ENCODE assay signal across 17 mouse cellular contexts in genomic region chr3:108227521-108227920, GRCm38 (mm10). TPM values are rescaled to one million over a fixed set of nuclear protein-coding genes. Genes with fewer than 3 reads are reported as not detected.
DNase-seq lines count a peak whose midpoint lies in the region; ATAC-seq and TF ChIP-seq lines count a peak whose summit lies in the region.
"Had no signal": no experiment of that assay in that cellular context is flagged by ENCODE, and none has a peak within 500 bp of the region (broad histone marks: within the 10 kb centered on the region; RNA-seq: fewer than 3 reads in every experiment).

No protein-coding gene starts in this region.

- TF ChIP-seq CTCF in kidney, adult 2 months (conservative IDR thresholded peaks at IDR 0.05; ENCODE audit: insufficient read depth, insufficient read length, low read depth, low read length) = no peak

- peak; percentile 21 for DNase-seq in forebrain, embryonic 11.5 days (ENCODE audit: low spot score)
- peak; percentile 88 for DNase-seq in kidney, adult 2 months
- DNase-seq in kidney, adult 18-20 months = no peak
- no peak for DNase-seq in midbrain, embryonic 10.5 days (ENCODE audit: low spot score)
- no peak for DNase-seq in forebrain, embryonic 14.5 days (ENCODE audit: low spot score)
- DNase-seq in embryo, embryonic 11 days = no peak
- DNase-seq: adrenal gland, postnatal 36 days; cerebellum, postnatal 10 days; gastrocnemius, postnatal 25 days; heart, postnatal 14 days; lung, postnatal 36 days had no signal

- ATAC-seq in forebrain, embryonic 11.5 days (replicated peaks; ENCODE audit: low FRiP score) = no peak
- ATAC-seq in forebrain, embryonic 15.5 days (replicated peaks) = no peak
- ATAC-seq in midbrain, embryonic 16.5 days = no peak
- ATAC-seq in forebrain, embryonic 14.5 days = no peak
- ATAC-seq: hindbrain, postnatal 0 days had no signal

- no peaks in the 10 kb centered on the region for H3K36me3 ChIP-seq in forebrain, embryonic 11.5 days (ENCODE audit: control insufficient read depth, insufficient read depth, low read length)
- H3K36me3 ChIP-seq in forebrain, embryonic 15.5 days = no peaks in the 10 kb centered on the region
- H3K36me3 ChIP-seq in kidney, adult 2 months (ENCODE audit: control insufficient read depth, insufficient read depth, low read length) = no peaks in the 10 kb centered on the region
- H3K36me3 ChIP-seq in midbrain, embryonic 10.5 days = no peaks in the 10 kb centered on the region
- no peaks in the 10 kb centered on the region for H3K36me3 ChIP-seq in midbrain, embryonic 16.5 days (ENCODE audit: control insufficient read depth, insufficient read depth, low read length)
- H3K36me3 ChIP-seq in forebrain, embryonic 14.5 days (ENCODE audit: control insufficient read depth, insufficient read depth, low read length) = no peaks in the 10 kb centered on the region
- H3K36me3 ChIP-seq: liver, embryonic 15.5 days; neural tube, embryonic 15.5 days had no signal

- no peak overlapping the region for H3K9ac ChIP-seq in forebrain, embryonic 11.5 days (ENCODE audit: low read length)
- H3K9ac ChIP-seq in forebrain, embryonic 15.5 days (replicated peaks) = no peak overlapping the region
- no peak overlapping the region for H3K9ac ChIP-seq in midbrain, embryonic 16.5 days (ENCODE audit: low read depth, low read length)
- no peak overlapping the region for H3K9ac ChIP-seq in forebrain, embryonic 14.5 days (ENCODE audit: low read length)
- H3K9ac ChIP-seq: liver, embryonic 15.5 days; neural tube, embryonic 15.5 days had no signal

- H3K4me3 ChIP-seq in forebrain, embryonic 11.5 days (ENCODE audit: low read depth, low read length) = no peak overlapping the region; the same call in 1 of the 2 replicates
- no peak overlapping the region for H3K4me3 ChIP-seq in forebrain, embryonic 15.5 days
- H3K4me3 ChIP-seq in kidney, adult 2 months (ENCODE audit: insufficient read depth, low read depth, low read length) = peak overlapping the region; percentile 66
- H3K4me3 ChIP-seq in midbrain, embryonic 10.5 days = peak overlapping the region; percentile 60; the same call in 1 of the 2 replicates
- H3K4me3 ChIP-seq in midbrain, embryonic 16.5 days (ENCODE audit: low read depth, low read length) = no peak overlapping the region
- 0 out of 2 replicates have a peak overlapping the region, but pooled peaks have one; percentile 40 for H3K4me3 ChIP-seq in forebrain, embryonic 14.5 days (ENCODE audit: low read depth, low read length)

- no peaks in the 10 kb centered on the region for H3K9me3 ChIP-seq in forebrain, embryonic 11.5 days (ENCODE audit: control insufficient read depth, low read length)
- no peaks in the 10 kb centered on the region for H3K9me3 ChIP-seq in forebrain, embryonic 15.5 days
- no peaks in the 10 kb centered on the region for H3K9me3 ChIP-seq in midbrain, embryonic 10.5 days (replicated peaks)
- H3K9me3 ChIP-seq in midbrain, embryonic 16.5 days (replicated peaks; ENCODE audit: control insufficient read depth, low read length, poor library complexity, severe bottlenecking) = no peaks in the 10 kb centered on the region
- H3K9me3 ChIP-seq in forebrain, embryonic 14.5 days (replicated peaks; ENCODE audit: control insufficient read depth, low read length) = no peaks in the 10 kb centered on the region
- H3K9me3 ChIP-seq: liver, embryonic 15.5 days; neural tube, embryonic 15.5 days had no signal

- peak overlapping the region; percentile 61; the same call in 1 of the 2 replicates for H3K4me2 ChIP-seq in forebrain, embryonic 11.5 days (ENCODE audit: low read depth, low read length, severe bottlenecking)
- no peak overlapping the region for H3K4me2 ChIP-seq in forebrain, embryonic 15.5 days (replicated peaks)
- H3K4me2 ChIP-seq in midbrain, embryonic 16.5 days (ENCODE audit: low read length) = no peak overlapping the region
- H3K4me2 ChIP-seq in forebrain, embryonic 14.5 days (ENCODE audit: low read length) = peak overlapping the region; percentile 71; the same call in 1 of the 2 replicates

- no peak for TF ChIP-seq POLR2A in kidney, adult 2 months (IDR thresholded peaks at IDR 0.05; ENCODE audit: low read depth, low read length)

- H3K27me3 ChIP-seq in forebrain, embryonic 11.5 days (ENCODE audit: control insufficient read depth, insufficient read depth, low read length) = peaks cover 36% of the 10 kb centered on the region
- H3K27me3 ChIP-seq in forebrain, embryonic 15.5 days = peaks cover 36% of the 10 kb centered on the region
- H3K27me3 ChIP-seq in kidney, adult 2 months (replicated peaks; ENCODE audit: control insufficient read depth, insufficient read depth, low read length) = no peaks in the 10 kb centered on the region
- H3K27me3 ChIP-seq in midbrain, embryonic 10.5 days (ENCODE audit: low read depth, poor library complexity, severe bottlenecking) = peaks cover 61% of the 10 kb centered on the region
- peaks cover 33% of the 10 kb centered on the region for H3K27me3 ChIP-seq in midbrain, embryonic 16.5 days (ENCODE audit: control insufficient read depth, insufficient read depth, low read depth, low read length)
- peaks cover 30% of the 10 kb centered on the region for H3K27me3 ChIP-seq in forebrain, embryonic 14.5 days (replicated peaks; ENCODE audit: control insufficient read depth, insufficient read depth, low read length)

- no peak overlapping the region for H3K27ac ChIP-seq in forebrain, embryonic 11.5 days (ENCODE audit: low read depth, low read length)
- no peak overlapping the region for H3K27ac ChIP-seq in forebrain, embryonic 15.5 days (replicated peaks)
- peak overlapping the region; percentile 77; the same call in 1 of the 2 replicates for H3K27ac ChIP-seq in kidney, adult 2 months (ENCODE audit: insufficient read depth, low read depth, low read length)
- no peak overlapping the region for H3K27ac ChIP-seq in midbrain, embryonic 10.5 days (replicated peaks)
- H3K27ac ChIP-seq in midbrain, embryonic 16.5 days (ENCODE audit: low read length) = no peak overlapping the region
- H3K27ac ChIP-seq in forebrain, embryonic 14.5 days (ENCODE audit: low read depth, low read length) = no peak overlapping the region
- H3K27ac ChIP-seq: hindbrain, postnatal 0 days; layer of hippocampus, adult 2 months; liver, embryonic 15.5 days; neural tube, embryonic 15.5 days had no signal

- 81% methylated on average over 2 of the region's 2 CpGs for WGBS in forebrain, embryonic 11.5 days
- WGBS in forebrain, embryonic 15.5 days = 69% methylated on average over 2 of the region's 2 CpGs
- 48% methylated on average over 2 of the region's 2 CpGs for WGBS in kidney, adult 2 months
- WGBS in midbrain, embryonic 10.5 days = 83% methylated on average over 2 of the region's 2 CpGs
- 85% methylated on average over 2 of the region's 2 CpGs for WGBS in midbrain, embryonic 16.5 days
- WGBS in forebrain, embryonic 14.5 days = 83% methylated on average over 2 of the region's 2 CpGs

- H3K4me1 ChIP-seq in forebrain, embryonic 11.5 days (replicated peaks; ENCODE audit: control insufficient read depth, insufficient read depth, low read length) = peaks cover 5% of the 10 kb centered on the region; the same call in 1 of the 2 replicates
- peaks cover 19% of the 10 kb centered on the region for H3K4me1 ChIP-seq in forebrain, embryonic 15.5 days
- peaks cover 4% of the 10 kb centered on the region; the same call in 1 of the 2 replicates for H3K4me1 ChIP-seq in kidney, adult 2 months (ENCODE audit: control insufficient read depth, insufficient read depth, low read length)
- peaks cover 19% of the 10 kb centered on the region for H3K4me1 ChIP-seq in midbrain, embryonic 10.5 days
- H3K4me1 ChIP-seq in midbrain, embryonic 16.5 days (ENCODE audit: control insufficient read depth, insufficient read depth, low read length) = peaks cover 10% of the 10 kb centered on the region
- peaks cover 9% of the 10 kb centered on the region; the same call in 1 of the 2 replicates for H3K4me1 ChIP-seq in forebrain, embryonic 14.5 days (ENCODE audit: control insufficient read depth, insufficient read depth, low read length)

RNA-seq across cellular contexts. Expression of gene Sypl2, which starts 1.1 kb away (rescaled TPM):
- 2.3 and 3.5 TPM in 2 replicates for polyA plus RNA-seq in forebrain, embryonic 11.5 days (2014; fragmentation: Nextera tagmentation; extraction: Ambion mirVana)
- polyA plus RNA-seq in forebrain, embryonic 15.5 days (2015; fragmentation: Nextera tagmentation; extraction: Ambion mirVana) = 2.3 and 2.7 TPM in 2 replicates
- polyA plus RNA-seq in kidney, adult 2 months (2012; rRNA removed) = 37.7 and 38.7 TPM in 2 replicates
- polyA plus RNA-seq in midbrain, embryonic 10.5 days (2016; fragmentation: Nextera tagmentation; extraction: Ambion mirVana) = 0.42 and 0.88 TPM in 2 replicates
- 0.30 and 0.67 TPM in 2 replicates for polyA plus RNA-seq in midbrain, embryonic 16.5 days (2015; fragmentation: Nextera tagmentation; extraction: Ambion mirVana)
- 1.5 and 1.8 TPM in 2 replicates for polyA plus RNA-seq in forebrain, embryonic 14.5 days (2014; fragmentation: Nextera tagmentation; extraction: Ambion mirVana)

RNA-seq across cellular contexts. Expression of gene Atxn7l2, which starts 16.8 kb away (rescaled TPM):
- polyA plus RNA-seq in forebrain, embryonic 11.5 days (2014; fragmentation: Nextera tagmentation; extraction: Ambion mirVana) = 22.3 and 24.3 TPM in 2 replicates
- 32.5 and 33.6 TPM in 2 replicates for polyA plus RNA-seq in forebrain, embryonic 15.5 days (2015; fragmentation: Nextera tagmentation; extraction: Ambion mirVana)
- polyA plus RNA-seq in kidney, adult 2 months (2012; rRNA removed) = 23.1 and 29.3 TPM in 2 replicates
- polyA plus RNA-seq in midbrain, embryonic 10.5 days (2016; fragmentation: Nextera tagmentation; extraction: Ambion mirVana) = 18.1 and 23.5 TPM in 2 replicates
- 23.0 and 23.8 TPM in 2 replicates for polyA plus RNA-seq in midbrain, embryonic 16.5 days (2015; fragmentation: Nextera tagmentation; extraction: Ambion mirVana)
- 24.1 and 30.1 TPM in 2 replicates for polyA plus RNA-seq in forebrain, embryonic 14.5 days (2014; fragmentation: Nextera tagmentation; extraction: Ambion mirVana)

RNA-seq across cellular contexts. Expression of gene Cyb561d1, which starts 26.5 kb away (rescaled TPM):
- 3.1 and 3.2 TPM in 2 replicates for polyA plus RNA-seq in forebrain, embryonic 11.5 days (2014; fragmentation: Nextera tagmentation; extraction: Ambion mirVana)
- polyA plus RNA-seq in forebrain, embryonic 15.5 days (2015; fragmentation: Nextera tagmentation; extraction: Ambion mirVana) = 4.4 and 4.5 TPM in 2 replicates
- polyA plus RNA-seq in kidney, adult 2 months (2012; rRNA removed) = 7.0 and 7.1 TPM in 2 replicates
- polyA plus RNA-seq in midbrain, embryonic 10.5 days (2016; fragmentation: Nextera tagmentation; extraction: Ambion mirVana) = 4.9 and 5.0 TPM in 2 replicates
- 4.6 and 4.8 TPM in 2 replicates for polyA plus RNA-seq in midbrain, embryonic 16.5 days (2015; fragmentation: Nextera tagmentation; extraction: Ambion mirVana)
- polyA plus RNA-seq in forebrain, embryonic 14.5 days (2014; fragmentation: Nextera tagmentation; extraction: Ambion mirVana) = 2.4 and 2.9 TPM in 2 replicates

RNA-seq across cellular contexts. Expression of gene Psma5, which starts 29.2 kb away (rescaled TPM):
- polyA plus RNA-seq in forebrain, embryonic 11.5 days (2014; fragmentation: Nextera tagmentation; extraction: Ambion mirVana) = 277 and 297 TPM in 2 replicates
- polyA plus RNA-seq in forebrain, embryonic 15.5 days (2015; fragmentation: Nextera tagmentation; extraction: Ambion mirVana) = 260 and 271 TPM in 2 replicates
- 43.2 and 55.0 TPM in 2 replicates for polyA plus RNA-seq in kidney, adult 2 months (2012; rRNA removed)
- polyA plus RNA-seq in midbrain, embryonic 10.5 days (2016; fragmentation: Nextera tagmentation; extraction: Ambion mirVana) = 299 and 349 TPM in 2 replicates
- 220 and 238 TPM in 2 replicates for polyA plus RNA-seq in midbrain, embryonic 16.5 days (2015; fragmentation: Nextera tagmentation; extraction: Ambion mirVana)
- 295 and 324 TPM in 2 replicates for polyA plus RNA-seq in forebrain, embryonic 14.5 days (2014; fragmentation: Nextera tagmentation; extraction: Ambion mirVana)

RNA-seq across cellular contexts. Expression of gene Amigo1, which starts 41.4 kb away (rescaled TPM):
- polyA plus RNA-seq in forebrain, embryonic 11.5 days (2014; fragmentation: Nextera tagmentation; extraction: Ambion mirVana) = 4.2 and 5.2 TPM in 2 replicates
- 9.9 and 11.7 TPM in 2 replicates for polyA plus RNA-seq in forebrain, embryonic 15.5 days (2015; fragmentation: Nextera tagmentation; extraction: Ambion mirVana)
- 18.4 and 25.7 TPM in 2 replicates for polyA plus RNA-seq in kidney, adult 2 months (2012; rRNA removed)
- 4.1 and 4.5 TPM in 2 replicates for polyA plus RNA-seq in midbrain, embryonic 10.5 days (2016; fragmentation: Nextera tagmentation; extraction: Ambion mirVana)
- 11.8 and 12.6 TPM in 2 replicates for polyA plus RNA-seq in midbrain, embryonic 16.5 days (2015; fragmentation: Nextera tagmentation; extraction: Ambion mirVana)
- 4.8 and 6.5 TPM in 2 replicates for polyA plus RNA-seq in forebrain, embryonic 14.5 days (2014; fragmentation: Nextera tagmentation; extraction: Ambion mirVana)

Comparison
In these comparisons a context has a peak if more than half of its experiments do, and no peak if none do; other contexts are left out.
1. DNase-seq: peak in forebrain, embryonic 11.5 days (single experiment) and kidney, adult 2 months (single experiment); none in kidney, adult 18-20 months (single experiment), midbrain, embryonic 10.5 days (single experiment), forebrain, embryonic 14.5 days (single experiment) and embryo, embryonic 11 days (single experiment).
2. H3K4me2 ChIP-seq: peak in forebrain, embryonic 11.5 days (single experiment) and forebrain, embryonic 14.5 days (single experiment); none in forebrain, embryonic 15.5 days (single experiment) and midbrain, embryonic 16.5 days (single experiment).
3. H3K4me3 ChIP-seq: peak in kidney, adult 2 months (single experiment), midbrain, embryonic 10.5 days (single experiment) and forebrain, embryonic 14.5 days (single experiment); none in forebrain, embryonic 11.5 days (single experiment), forebrain, embryonic 15.5 days (single experiment) and midbrain, embryonic 16.5 days (single experiment).